Comparison of ENCODE assay signal across 8 mouse cellular contexts in the genomic region with DNA sequence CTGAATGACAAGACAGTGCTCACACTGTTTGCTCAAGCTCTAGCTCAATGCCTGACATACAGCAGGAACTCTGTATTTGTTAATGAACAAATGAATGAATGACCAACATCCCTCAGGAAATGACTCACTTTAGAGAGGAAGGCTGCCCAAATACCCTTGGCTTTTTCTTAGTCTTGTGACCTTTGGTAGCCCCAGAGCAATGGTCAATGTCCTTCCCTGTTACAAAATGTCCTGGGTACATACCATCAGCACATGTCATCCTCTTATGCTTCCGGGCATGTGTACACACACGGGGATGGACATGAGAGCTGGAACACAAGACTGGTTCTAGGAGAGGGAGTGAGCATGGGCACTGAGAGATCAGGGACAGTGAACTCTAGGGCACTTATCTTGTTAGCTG. TPM values are rescaled to one million over a fixed set of nuclear protein-coding genes. Genes with fewer than 3 reads are reported as not detected.
DNase-seq lines count a peak whose midpoint lies in the region; ATAC-seq and TF ChIP-seq lines count a peak whose summit lies in the region.

No protein-coding gene starts in this region.

- no peaks in the 10 kb centered on the region for H3K9me3 ChIP-seq in limb, embryonic 11.5 days (ENCODE audit: control insufficient read depth, low read length)
- no peaks in the 10 kb centered on the region for H3K9me3 ChIP-seq in limb, embryonic 10.5 days (replicated peaks)
- no peaks in the 10 kb centered on the region for H3K9me3 ChIP-seq in heart, postnatal 0 days (replicated peaks; ENCODE audit: control insufficient read depth, low read length)
- H3K9me3 ChIP-seq in megakaryocyte, embryonic 14.5 days = no peaks in the 10 kb centered on the region

- H3K27me3 ChIP-seq in limb, embryonic 11.5 days (ENCODE audit: control insufficient read depth, insufficient read depth, low read length) = no peaks in the 10 kb centered on the region
- no peaks in the 10 kb centered on the region for H3K27me3 ChIP-seq in limb, embryonic 10.5 days (ENCODE audit: low read depth, poor library complexity, severe bottlenecking)
- no peaks in the 10 kb centered on the region for H3K27me3 ChIP-seq in heart, postnatal 0 days (ENCODE audit: control insufficient read depth, insufficient read depth, low read length)
- no peaks in the 10 kb centered on the region for H3K27me3 ChIP-seq in megakaryocyte, embryonic 14.5 days (replicated peaks)

- WGBS in limb, embryonic 11.5 days = 96% methylated on average over 2 of the region's 2 CpGs
- 83% methylated on average over 2 of the region's 2 CpGs for WGBS in limb, embryonic 10.5 days
- 18% methylated on average over 2 of the region's 2 CpGs for WGBS in heart, postnatal 0 days

- ATAC-seq in limb, embryonic 11.5 days (ENCODE audit: insufficient number of reproducible peaks, low FRiP score, low TSS enrichment, low read depth) = no peak
- ATAC-seq in heart, postnatal 0 days (ENCODE audit: insufficient read depth, low read depth) = peak; percentile 62; the same call in 1 of the 2 replicates

- TF ChIP-seq CTCF in bone marrow macrophage, adult 2 months (IDR thresholded peaks at IDR 0.05; ENCODE audit: low read depth, low read length) = no peak
- TF ChIP-seq CTCF in heart, postnatal 0 days (IDR thresholded peaks at IDR 0.05; ENCODE audit: low read depth) = no peak

- H3K4me2 ChIP-seq in limb, embryonic 11.5 days (ENCODE audit: low read depth, severe bottlenecking) = no peak overlapping the region
- no peak overlapping the region for H3K4me2 ChIP-seq in heart, postnatal 0 days (ENCODE audit: low read depth, low read length)

- H3K36me3 ChIP-seq in limb, embryonic 11.5 days (ENCODE audit: control insufficient read depth, insufficient read depth, low read length) = no peaks in the 10 kb centered on the region
- peaks cover 7% of the 10 kb centered on the region; the same call in 1 of the 2 replicates for H3K36me3 ChIP-seq in limb, embryonic 10.5 days
- no peaks in the 10 kb centered on the region for H3K36me3 ChIP-seq in heart, postnatal 0 days (replicated peaks; ENCODE audit: control insufficient read depth, insufficient read depth, low read length)
- peaks cover 90% of the 10 kb centered on the region for H3K36me3 ChIP-seq in megakaryocyte, embryonic 14.5 days (replicated peaks; ENCODE audit: low read length)

- H3K4me1 ChIP-seq in limb, embryonic 11.5 days (ENCODE audit: control insufficient read depth, insufficient read depth, low read length) = peaks cover 17% of the 10 kb centered on the region
- peaks cover 28% of the 10 kb centered on the region for H3K4me1 ChIP-seq in limb, embryonic 10.5 days
- peaks cover 82% of the 10 kb centered on the region for H3K4me1 ChIP-seq in bone marrow macrophage, adult 2 months (ENCODE audit: control insufficient read depth, insufficient read depth, low read length)
- H3K4me1 ChIP-seq in heart, postnatal 0 days (ENCODE audit: control insufficient read depth, insufficient read depth) = peaks cover 29% of the 10 kb centered on the region
- H3K4me1 ChIP-seq in megakaryocyte, embryonic 14.5 days = peaks cover 100% of the 10 kb centered on the region

- TF ChIP-seq POLR2A in bone marrow macrophage, adult 2 months (IDR thresholded peaks at IDR 0.05; ENCODE audit: borderline replicate concordance, low read depth, low read length) = no peak

- no peak overlapping the region for H3K4me3 ChIP-seq in limb, embryonic 11.5 days (ENCODE audit: low read depth, low read length)
- no peak overlapping the region for H3K4me3 ChIP-seq in limb, embryonic 10.5 days
- H3K4me3 ChIP-seq in bone marrow macrophage, adult 2 months (ENCODE audit: insufficient read depth, low read length) = no peak overlapping the region
- no peak overlapping the region for H3K4me3 ChIP-seq in heart, postnatal 0 days (ENCODE audit: low read depth, low read length)
- H3K4me3 ChIP-seq in megakaryocyte, embryonic 14.5 days (replicated peaks) = peak overlapping the region; percentile 69

- peak; percentile 60; the same call in 1 of the 2 replicates for TF ChIP-seq EP300 in heart, postnatal 0 days (IDR thresholded peaks at IDR 0.05; ENCODE audit: low read depth)

- no peak for DNase-seq in limb, embryonic 11.5 days (ENCODE audit: low spot score)
- no peak for DNase-seq in limb, embryonic 10.5 days (ENCODE audit: low spot score)
- peak; percentile 48 for DNase-seq in heart, postnatal 0 days (ENCODE audit: low spot score)
- DNase-seq in thymus, postnatal 0 days (ENCODE audit: low spot score) = no peak
- DNase-seq in spleen, postnatal 4 days (ENCODE audit: low spot score in 2 of 2) = no peak
- DNase-seq in layer of hippocampus, postnatal 10 days (ENCODE audit: low spot score in 2 of 2) = no peak

- no peak overlapping the region for H3K9ac ChIP-seq in limb, embryonic 11.5 days (ENCODE audit: low read length)
- H3K9ac ChIP-seq in heart, postnatal 0 days (replicated peaks; ENCODE audit: low read depth, low read length) = no peak overlapping the region

- 0 out of 2 replicates have a peak overlapping the region, but pooled peaks have one; percentile 14 for H3K27ac ChIP-seq in limb, embryonic 11.5 days (replicated peaks; ENCODE audit: low read depth, low read length)
- H3K27ac ChIP-seq in limb, embryonic 10.5 days = no peak overlapping the region
- peak overlapping the region; percentile 89 for H3K27ac ChIP-seq in bone marrow macrophage, adult 2 months (ENCODE audit: insufficient read depth, low read depth, low read length)
- H3K27ac ChIP-seq in heart, postnatal 0 days (ENCODE audit: low read depth) = peak overlapping the region; percentile 62

RNA-seq across cellular contexts. Expression of a gene that starts 25.5 kb away (rescaled TPM):
- 109 and 110 TPM in 2 replicates for polyA plus RNA-seq in limb, embryonic 11.5 days (2014; fragmentation: Nextera tagmentation; extraction: Ambion mirVana)
- polyA plus RNA-seq in limb, embryonic 10.5 days (2016; fragmentation: Nextera tagmentation; extraction: Ambion mirVana) = 90.1 and 103 TPM in 2 replicates
- 29.0 and 30.8 TPM in 2 replicates for polyA plus RNA-seq in bone marrow macrophage, adult 2 months (2012; ENCODE audit: insufficient read depth, insufficient read length, missing spikeins)
- 60.9 and 75.6 TPM in 2 replicates for total RNA-seq in heart, postnatal 0 days (2014; rRNA removed; ENCODE audit: low replicate concordance)
- polyA plus RNA-seq in heart, postnatal 0 days (2015; fragmentation: Nextera tagmentation; extraction: Ambion mirVana) = 34.5 and 35.0 TPM in 2 replicates
- 498 and 1,222 TPM in 2 replicates for polyA plus RNA-seq in megakaryocyte, embryonic 14.5 days (2012; ENCODE audit: insufficient read depth, low replicate concordance)
- polyA plus RNA-seq in thymus, postnatal 0 days (2015; fragmentation: Nextera tagmentation; extraction: Ambion mirVana) = 178 TPM in 2 replicates
- total RNA-seq in layer of hippocampus, postnatal 10 days (2021) = 100 to 1,000 TPM; 109 to 117 TPM

RNA-seq across cellular contexts. Expression of a gene that starts 41.7 kb away (rescaled TPM):
- 172 and 182 TPM in 2 replicates for polyA plus RNA-seq in limb, embryonic 11.5 days (2014; fragmentation: Nextera tagmentation; extraction: Ambion mirVana)
- polyA plus RNA-seq in limb, embryonic 10.5 days (2016; fragmentation: Nextera tagmentation; extraction: Ambion mirVana) = 141 and 147 TPM in 2 replicates
- polyA plus RNA-seq in bone marrow macrophage, adult 2 months (2012; ENCODE audit: insufficient read depth, insufficient read length, missing spikeins) = 35.1 and 38.3 TPM in 2 replicates
- total RNA-seq in heart, postnatal 0 days (2014; rRNA removed; ENCODE audit: low replicate concordance) = 8.1 and 13.6 TPM in 2 replicates
- polyA plus RNA-seq in heart, postnatal 0 days (2015; fragmentation: Nextera tagmentation; extraction: Ambion mirVana) = 15.0 and 15.1 TPM in 2 replicates
- 1.1 and 10.4 TPM in 2 replicates for polyA plus RNA-seq in megakaryocyte, embryonic 14.5 days (2012; ENCODE audit: insufficient read depth, low replicate concordance)
- polyA plus RNA-seq in thymus, postnatal 0 days (2015; fragmentation: Nextera tagmentation; extraction: Ambion mirVana) = 72.5 and 81.3 TPM in 2 replicates
- 1 to 10 TPM; 5.9 to 6.6 TPM for total RNA-seq in layer of hippocampus, postnatal 10 days (2021)

RNA-seq across cellular contexts. Expression of a gene that starts 52.1 kb away (rescaled TPM):
- polyA plus RNA-seq in limb, embryonic 11.5 days (2014; fragmentation: Nextera tagmentation; extraction: Ambion mirVana) = 18.5 and 22.3 TPM in 2 replicates
- polyA plus RNA-seq in limb, embryonic 10.5 days (2016; fragmentation: Nextera tagmentation; extraction: Ambion mirVana) = 11.2 and 18.4 TPM in 2 replicates
- polyA plus RNA-seq in bone marrow macrophage, adult 2 months (2012; ENCODE audit: insufficient read depth, insufficient read length, missing spikeins) = not detected in 2 replicates
- total RNA-seq in heart, postnatal 0 days (2014; rRNA removed; ENCODE audit: low replicate concordance) = 13.4 and 29.9 TPM in 2 replicates
- polyA plus RNA-seq in heart, postnatal 0 days (2015; fragmentation: Nextera tagmentation; extraction: Ambion mirVana) = 17.0 and 21.4 TPM in 2 replicates
- 2.8 TPM in 1 of 2 replicates, not detected in the other for polyA plus RNA-seq in megakaryocyte, embryonic 14.5 days (2012; ENCODE audit: insufficient read depth, low replicate concordance)
- polyA plus RNA-seq in thymus, postnatal 0 days (2015; fragmentation: Nextera tagmentation; extraction: Ambion mirVana) = 5.6 and 6.5 TPM in 2 replicates
- 1 to 10 TPM; 2.1 to 2.5 TPM for total RNA-seq in layer of hippocampus, postnatal 10 days (2021)
